Mouse (Mus musculus) thymus, postnatal 10 days (tissue): Measurements from ENCODE around the gene Srxn1.
"Not testable (repeated sequence)": the region's sequence is repeated elsewhere in the genome, so short reads cannot be mapped to it uniquely, and the experiment has no call there.

Experiments
- DNase-seq, 2 experiments: peaks; one replicate each; pipeline ENCODE4 v3.0.0; 2021; ENCODE audit warnings: low spot score in 2 of 2

Srxn1 gene

GRCm38 (mm10) chr2:152105318-152106224, at the start of gene Srxn1:
TSS of gene Srxn1 (plus strand) at chr2:152105516.
- DNase-seq: peak in 1 of 2 experiments; percentile 36

GRCm38 (mm10) chr2:152056368-152057251, 48.7 kb upstream of the Srxn1 start:
- DNase-seq: no peak

- no peak for DNase-seq
Observed at GRCm38 (mm10) chr2:152057252-152057563, 48.1 kb upstream of the Srxn1 start.

GRCm38 (mm10) chr2:152062817-152063216, 42.5 kb upstream of the Srxn1 start:
- not testable (repeated sequence) for DNase-seq

- DNase-seq: no peak
Observed at GRCm38 (mm10) chr2:152068660-152069433, 36.5 kb upstream of the Srxn1 start.

GRCm38 (mm10) chr2:152069434-152069786, 35.9 kb upstream of the Srxn1 start:
- no peak for DNase-seq

- no peak for DNase-seq
Observed at GRCm38 (mm10) chr2:152069941-152070340, 35.4 kb upstream of the Srxn1 start.

GRCm38 (mm10) chr2:152074521-152074920, 30.8 kb upstream of the Srxn1 start:
- DNase-seq: no peak

GRCm38 (mm10) chr2:152075294-152075889, 29.9 kb upstream of the Srxn1 start:
- DNase-seq: no peak

- no peak for DNase-seq
Observed at GRCm38 (mm10) chr2:152077337-152077736, 28.0 kb upstream of the Srxn1 start.

GRCm38 (mm10) chr2:152080685-152081541, 24.4 kb upstream of the Srxn1 start, which contains the start of gene Scrt2:
TSS of gene Scrt2 (plus strand) at chr2:152081529.
- DNase-seq: no peak

- DNase-seq: peak; percentile 42 to 80
Observed at GRCm38 (mm10) chr2:152081641-152082448, 23.5 kb upstream of the Srxn1 start.

GRCm38 (mm10) chr2:152082456-152083285, 22.6 kb upstream of the Srxn1 start:
- DNase-seq: no peak

- DNase-seq: no peak
Observed at GRCm38 (mm10) chr2:152083411-152083810, 21.9 kb upstream of the Srxn1 start.

GRCm38 (mm10) chr2:152084298-152084697, 21.0 kb upstream of the Srxn1 start:
- DNase-seq: no peak

GRCm38 (mm10) chr2:152085414-152085813, 19.9 kb upstream of the Srxn1 start:
- DNase-seq: no peak

GRCm38 (mm10) chr2:152086451-152086850, 18.9 kb upstream of the Srxn1 start:
- no peak for DNase-seq

- DNase-seq: no peak
Observed at GRCm38 (mm10) chr2:152087111-152087510, 18.2 kb upstream of the Srxn1 start.

- peak in 1 of 2 experiments; percentile 30 for DNase-seq
Observed at GRCm38 (mm10) chr2:152089078-152089477, 16.2 kb upstream of the Srxn1 start.
